Mouse (Mus musculus): Measurements from ENCODE around the gene Mgea5. TPM values are rescaled to one million over a fixed set of nuclear protein-coding genes. Genes with fewer than 3 reads are reported as not detected.

The Mgea5 gene
- polyA plus RNA-seq, 1 experiment from 2014 or later = 102 TPM

DNA sequence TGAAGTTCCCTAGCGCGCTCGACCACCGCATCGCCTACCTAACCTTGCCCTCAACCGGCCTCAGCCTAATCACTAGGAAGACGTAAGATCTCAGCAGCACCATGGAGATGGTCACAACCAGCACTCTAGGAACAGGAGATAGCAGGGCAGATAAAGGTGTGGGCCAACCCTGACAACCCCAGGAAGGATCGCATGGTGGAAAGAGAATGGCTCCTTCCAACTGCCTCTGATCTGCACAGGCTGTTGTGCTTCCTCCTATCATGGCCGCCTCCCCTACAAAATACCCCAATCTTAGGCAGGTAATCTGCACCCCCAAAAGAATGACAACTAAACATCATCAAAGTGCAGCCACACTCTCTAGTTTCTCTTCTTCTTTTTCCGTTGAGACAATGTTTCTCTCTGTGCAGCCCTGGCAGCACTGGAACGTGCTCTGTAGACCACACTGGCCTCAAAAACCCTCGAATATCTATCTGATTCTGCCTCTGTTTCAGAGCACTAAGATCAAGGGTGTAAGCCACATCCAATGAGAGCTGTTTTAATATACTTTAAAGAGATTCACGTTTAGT lies 3.2 kb downstream of the Mgea5 start:
- Histone ChIP-seq H3K4me2 (replicated peaks) (peak overlapping the region; percentile 65), H3K4me3 (replicated peaks) (peak overlapping the region; percentile 100), H3K4me1 (replicated peaks) (peaks cover 48% of the 10 kb centered on the region), H3K27ac (no peak overlapping the region), H3K36me3 (peaks cover 37% of the 10 kb centered on the region), H3K9me3 (no peaks in the 10 kb centered on the region), H3K9ac (replicated peaks) (peak overlapping the region; percentile 46; the same call in 1 of the 2 replicates), H3K27me3 (no peaks in the 10 kb centered on the region)
- WGBS = 92% methylated on average over 13 of the region's 13 CpGs
- no peak for ATAC-seq

DNA sequence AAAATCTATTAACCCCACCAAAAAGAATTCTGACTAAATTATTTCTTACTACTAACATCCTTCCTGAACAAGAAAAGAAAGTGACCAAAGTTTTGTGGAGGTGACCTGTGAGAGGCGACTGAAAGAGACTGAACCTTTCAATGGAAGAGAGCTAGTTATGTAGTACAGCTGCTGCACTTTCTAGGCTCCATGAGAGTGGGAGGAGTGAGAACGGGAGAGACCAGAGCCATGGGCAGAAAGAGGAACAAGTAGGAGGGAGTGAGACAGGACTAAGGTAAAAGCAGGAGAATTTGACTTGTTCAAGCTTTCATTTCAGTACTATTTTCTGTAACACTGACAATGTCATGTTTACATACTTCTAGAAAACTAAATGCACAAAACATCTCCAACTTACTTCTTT lies 8.2 kb downstream of the Mgea5 start:
- no peak for ATAC-seq
- Histone ChIP-seq H3K4me2 (replicated peaks) (no peak overlapping the region), H3K27ac (no peak overlapping the region), H3K9ac (replicated peaks) (no peak overlapping the region), H3K4me3 (replicated peaks) (no peak overlapping the region), H3K9me3 (no peaks in the 10 kb centered on the region), H3K27me3 (no peaks in the 10 kb centered on the region), H3K36me3 (peaks cover 85% of the 10 kb centered on the region), H3K4me1 (replicated peaks) (peaks cover 24% of the 10 kb centered on the region)
- WGBS = 77% methylated on average over 2 of the region's 2 CpGs

DNA sequence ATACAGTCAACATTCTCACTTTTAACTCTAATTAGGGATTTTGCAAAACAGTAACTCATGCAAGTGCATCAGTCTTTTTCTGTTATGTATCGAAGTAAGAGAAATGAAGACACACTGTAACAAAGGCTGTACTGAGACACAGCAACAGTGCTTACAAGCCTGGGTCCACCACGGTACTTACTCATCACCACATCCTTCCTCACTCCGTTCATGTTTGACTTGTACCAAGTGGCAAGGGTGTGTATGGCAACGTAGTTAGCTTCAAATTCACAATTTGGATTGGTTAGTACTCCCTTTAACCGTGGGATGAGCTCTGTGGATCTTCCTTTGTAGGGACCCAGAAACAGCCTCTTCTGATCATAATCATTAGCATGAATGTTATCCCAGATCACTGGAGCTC lies 12.1 kb downstream of the Mgea5 start:
- H3K4me2 ChIP-seq (replicated peaks) = no peak overlapping the region
- no peak for ATAC-seq
- no peak overlapping the region for H3K9ac ChIP-seq (replicated peaks)
- 94% methylated on average over 5 of the region's 5 CpGs for WGBS
- no peaks in the 10 kb centered on the region for H3K9me3 ChIP-seq
- no peaks in the 10 kb centered on the region for H3K27me3 ChIP-seq
- no peak overlapping the region for H3K27ac ChIP-seq
- no peak overlapping the region for H3K4me3 ChIP-seq (replicated peaks)
- H3K4me1 ChIP-seq (replicated peaks) = no peaks in the 10 kb centered on the region
- H3K36me3 ChIP-seq = peaks cover 94% of the 10 kb centered on the region

- Histone ChIP-seq H3K27ac (no peak overlapping the region), H3K36me3 (peaks cover 89% of the 10 kb centered on the region), H3K4me1 (replicated peaks) (0 out of 2 replicates have a peak, but pooled peaks cover 3% of the 10 kb centered on the region), H3K4me2 (replicated peaks) (no peak overlapping the region), H3K27me3 (no peaks in the 10 kb centered on the region), H3K9ac (replicated peaks) (no peak overlapping the region), H3K4me3 (replicated peaks) (no peak overlapping the region), H3K9me3 (no peaks in the 10 kb centered on the region)
- 96% methylated on average over 3 of the region's 3 CpGs for WGBS
- ATAC-seq = no peak
These were observed 22.8 kb downstream of the Mgea5 start for GRCm38 (mm10) chr19:45760810-45761209.

DNA sequence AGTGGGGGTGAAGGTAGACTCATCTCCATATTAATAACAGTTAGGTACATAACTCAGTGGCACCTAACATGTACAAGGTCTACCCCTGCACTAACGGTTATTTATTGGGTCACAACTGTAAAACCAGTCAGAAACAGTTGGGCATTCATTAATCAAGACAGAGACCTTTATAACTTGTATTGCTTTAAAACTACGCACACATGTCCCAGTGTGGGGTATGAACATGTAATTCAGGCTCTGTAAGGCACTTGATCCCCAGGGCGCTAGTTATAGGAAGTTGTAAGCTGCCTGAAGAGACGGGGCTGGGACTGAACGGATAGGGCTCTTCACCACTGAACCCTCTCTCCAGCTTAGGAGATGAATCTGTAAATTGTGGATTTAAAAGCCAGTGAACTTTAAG lies 25.0 kb downstream of the Mgea5 start:
- no peak overlapping the region for H3K4me3 ChIP-seq (replicated peaks)
- H3K9ac ChIP-seq (replicated peaks) = no peak overlapping the region
- H3K9me3 ChIP-seq = no peaks in the 10 kb centered on the region
- 92% methylated on average over 5 of the region's 5 CpGs for WGBS
- H3K27ac ChIP-seq = no peak overlapping the region
- no peak for ATAC-seq
- H3K4me2 ChIP-seq (replicated peaks) = no peak overlapping the region
- H3K27me3 ChIP-seq = no peaks in the 10 kb centered on the region
- H3K4me1 ChIP-seq (replicated peaks) = no peaks in the 10 kb centered on the region
- H3K36me3 ChIP-seq = peaks cover 91% of the 10 kb centered on the region

GRCm38 (mm10) chr19:45753551-45753950 lies 30.1 kb downstream of the Mgea5 start:
- Histone ChIP-seq H3K9me3 (no peaks in the 10 kb centered on the region), H3K27ac (no peak overlapping the region), H3K27me3 (peaks cover 3% of the 10 kb centered on the region; the same call in 1 of the 2 replicates), H3K4me2 (replicated peaks) (no peak overlapping the region), H3K36me3 (peaks cover 68% of the 10 kb centered on the region), H3K9ac (replicated peaks) (no peak overlapping the region), H3K4me3 (replicated peaks) (no peak overlapping the region), H3K4me1 (replicated peaks) (peaks cover 10% of the 10 kb centered on the region)
- ATAC-seq = no peak
- WGBS = 95% methylated on average over 3 of the region's 3 CpGs

GRCm38 (mm10) chr19:45751881-45752280 lies 31.8 kb downstream of the Mgea5 start:
- Histone ChIP-seq H3K4me3 (replicated peaks) (no peak overlapping the region), H3K27me3 (peaks cover 14% of the 10 kb centered on the region), H3K9ac (replicated peaks) (no peak overlapping the region), H3K27ac (no peak overlapping the region), H3K36me3 (peaks cover 55% of the 10 kb centered on the region), H3K4me2 (replicated peaks) (no peak overlapping the region), H3K9me3 (no peaks in the 10 kb centered on the region), H3K4me1 (replicated peaks) (peaks cover 20% of the 10 kb centered on the region)
- no peak for ATAC-seq
- 92% methylated on average over 7 of the region's 7 CpGs for WGBS

DNA sequence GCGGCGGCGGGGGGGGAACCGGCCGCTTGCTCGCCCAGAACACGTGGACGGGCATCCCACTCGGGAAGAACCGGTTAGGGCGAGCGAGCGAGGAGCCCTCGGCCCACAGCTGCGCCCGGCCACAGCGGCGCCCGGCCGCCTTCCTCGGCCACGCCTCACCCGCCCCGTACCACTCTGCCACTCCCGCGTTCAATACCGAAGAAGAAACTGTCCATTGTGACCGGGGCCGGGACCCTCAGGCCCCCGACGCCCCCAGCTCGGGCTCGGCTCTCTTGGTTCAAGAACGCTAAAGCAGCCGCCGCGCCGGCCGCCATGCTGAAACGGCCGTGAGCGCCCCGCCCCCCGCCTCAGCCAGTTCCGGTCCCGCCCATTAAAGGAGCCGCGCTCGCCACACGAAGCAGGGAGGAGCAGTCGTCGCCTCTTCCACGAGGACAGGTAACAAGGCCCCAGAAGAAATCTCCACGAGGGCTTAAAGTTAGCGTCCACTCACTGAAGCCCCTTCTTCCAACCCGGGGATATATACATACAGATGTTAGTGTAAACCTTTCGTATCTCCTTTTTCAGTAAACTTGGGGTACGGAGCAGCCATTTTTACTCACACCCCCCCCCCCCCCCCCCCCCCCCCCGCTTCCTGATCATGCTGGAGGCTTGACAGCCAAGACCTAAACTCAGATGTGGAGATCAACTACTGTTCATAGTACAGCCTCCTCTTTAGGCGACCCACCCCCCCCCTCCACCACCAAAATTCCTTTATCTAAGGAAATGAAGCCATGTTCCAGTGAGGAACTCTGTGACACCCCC lies 34.2 kb downstream of the Mgea5 start, which contains the start of gene Npm3:
TSS of gene Npm3 (minus strand) at position 349 of the 801 bp plus-strand sequence.
- H3K4me1 ChIP-seq (replicated peaks) = peaks cover 29% of the 10 kb centered on the region
- H3K9ac ChIP-seq (replicated peaks) = peak within 1 kb of the TSS; percentile 80
- ATAC-seq = peak; percentile 82
- no peak within 1 kb of the TSS for H3K27ac ChIP-seq
- peak within 1 kb of the TSS; percentile 99 for H3K4me2 ChIP-seq (replicated peaks)
- no peaks in the 10 kb centered on the region for H3K9me3 ChIP-seq
- under 1% methylated on average over 59 of the region's 60 CpGs for WGBS
- peak within 1 kb of the TSS; percentile 89 for H3K4me3 ChIP-seq (replicated peaks)
- H3K27me3 ChIP-seq = peaks cover 39% of the 10 kb centered on the region
- H3K36me3 ChIP-seq = peaks cover 32% of the 10 kb centered on the region

GRCm38 (mm10) chr19:45748691-45749242 lies 34.9 kb downstream of the Mgea5 start:
- WGBS = 2% methylated on average over 33 of the region's 33 CpGs
- Histone ChIP-seq H3K4me1 (replicated peaks) (peaks cover 29% of the 10 kb centered on the region), H3K9ac (replicated peaks) (peak overlapping the region; percentile 80), H3K27me3 (peaks cover 46% of the 10 kb centered on the region), H3K27ac (no peak overlapping the region), H3K4me3 (replicated peaks) (peak overlapping the region; percentile 89), H3K9me3 (no peaks in the 10 kb centered on the region), H3K4me2 (replicated peaks) (peak overlapping the region; percentile 99), H3K36me3 (peaks cover 25% of the 10 kb centered on the region)
- ATAC-seq = no peak; the same call in 1 of the 2 replicates

DNA sequence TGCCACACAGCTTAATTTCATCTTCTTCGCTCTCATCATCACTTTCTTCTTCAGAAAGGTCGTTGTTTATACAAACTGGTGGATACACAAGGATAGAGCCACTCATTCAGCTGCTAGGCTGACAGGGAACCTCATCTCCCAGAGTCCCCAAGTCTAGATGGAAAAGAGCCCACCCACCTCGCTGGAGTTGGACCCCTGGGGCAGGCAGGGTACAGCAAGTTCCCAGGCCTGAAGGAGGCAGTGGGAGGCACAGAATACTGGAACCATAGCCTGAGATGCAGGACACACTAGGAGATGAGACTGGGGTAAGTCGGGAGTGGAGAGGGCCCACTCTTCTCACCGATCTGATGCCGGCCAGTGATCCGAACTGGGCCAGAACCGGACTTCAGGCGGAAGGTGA lies 35.4 kb downstream of the Mgea5 start:
- H3K4me3 ChIP-seq (replicated peaks) = peak overlapping the region; percentile 89
- WGBS = 50% methylated on average over 9 of the region's 9 CpGs
- no peak overlapping the region for H3K27ac ChIP-seq
- H3K36me3 ChIP-seq = peaks cover 22% of the 10 kb centered on the region
- peak overlapping the region; percentile 80 for H3K9ac ChIP-seq (replicated peaks)
- peaks cover 31% of the 10 kb centered on the region for H3K4me1 ChIP-seq (replicated peaks)
- peak overlapping the region; percentile 99 for H3K4me2 ChIP-seq (replicated peaks)
- no peak for ATAC-seq
- H3K9me3 ChIP-seq = no peaks in the 10 kb centered on the region
- H3K27me3 ChIP-seq = peaks cover 51% of the 10 kb centered on the region

DNA sequence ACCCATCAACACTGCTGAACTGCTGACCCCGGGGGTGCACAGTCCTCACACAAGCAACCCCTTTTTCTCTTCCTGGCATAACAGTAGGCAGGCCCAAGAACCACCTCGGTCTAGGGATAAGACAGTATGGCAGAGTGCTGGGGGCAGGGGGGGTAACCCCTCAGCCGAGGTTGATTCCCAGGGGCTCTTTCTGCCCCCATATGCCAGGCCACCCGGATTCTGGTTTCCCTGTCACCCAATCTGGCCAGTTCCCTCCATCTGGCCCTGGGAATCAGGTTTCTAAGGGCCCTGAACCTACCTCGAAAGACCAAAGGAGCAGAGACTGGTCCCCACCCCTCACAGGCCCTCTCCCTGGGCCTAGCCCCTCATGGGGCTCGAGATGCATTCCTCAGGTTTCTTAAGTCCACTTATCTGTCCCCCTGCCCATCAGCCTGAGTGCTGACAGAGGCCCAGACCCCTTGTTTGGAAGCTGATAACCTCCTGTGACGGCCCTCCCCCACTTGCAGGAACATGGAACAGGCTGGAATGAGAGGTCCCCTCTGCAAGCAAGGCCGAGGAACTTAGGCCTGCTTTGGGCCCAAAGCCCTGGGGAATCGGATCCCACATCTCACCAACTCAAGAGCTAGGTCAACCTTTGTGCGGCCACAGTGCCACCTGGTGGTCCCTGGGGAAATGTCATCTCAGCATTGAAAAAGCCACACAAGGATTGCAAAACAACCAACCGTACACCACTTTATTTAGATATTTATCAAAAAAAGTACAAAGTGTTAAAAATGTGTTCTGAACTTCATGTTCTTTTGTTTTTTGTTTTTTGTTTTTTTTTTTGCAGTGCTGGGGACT lies 36.4 kb downstream of the Mgea5 start:
- H3K36me3 ChIP-seq = peaks cover 12% of the 10 kb centered on the region
- ATAC-seq = no peak
- no peak overlapping the region for H3K27ac ChIP-seq
- no peak overlapping the region for H3K4me2 ChIP-seq (replicated peaks)
- H3K27me3 ChIP-seq = peaks cover 61% of the 10 kb centered on the region
- WGBS = 36% methylated on average over 11 of the region's 11 CpGs
- no peak overlapping the region for H3K9ac ChIP-seq (replicated peaks)
- H3K4me1 ChIP-seq (replicated peaks) = peaks cover 40% of the 10 kb centered on the region
- no peak overlapping the region for H3K4me3 ChIP-seq (replicated peaks)
- no peaks in the 10 kb centered on the region for H3K9me3 ChIP-seq
